Mouse (Mus musculus): ENCODE results near the gene Haghl. TPM values are rescaled to one million over a fixed set of nuclear protein-coding genes. Genes with fewer than 3 reads are reported as not detected.
"Not testable (repeated sequence)": the region's sequence is repeated elsewhere in the genome, so short reads cannot be mapped to it uniquely, and the experiment has no call there.

Haghl gene
- polyA plus RNA-seq, 1 experiment from 2014 or later = 100 TPM

- ATAC-seq (ENCODE audit: low FRiP score) = no peak
- Histone ChIP-seq H3K9ac (no peak overlapping the region), H3K4me3 (replicated peaks) (no peak overlapping the region), H3K4me2 (no peak overlapping the region), H3K9me3 (no peaks in the 10 kb centered on the region), H3K36me3 (replicated peaks) (no peaks in the 10 kb centered on the region), H3K27me3 (no peaks in the 10 kb centered on the region), H3K4me1 (0 out of 2 replicates have a peak, but pooled peaks cover 5% of the 10 kb centered on the region), H3K27ac (no peak overlapping the region)
- WGBS = 82% methylated on average over 6 of the region's 6 CpGs
Observed at GRCm38 (mm10) chr17:25749314-25749713, 36.2 kb downstream of the Haghl start.

GRCm38 (mm10) chr17:25748238-25748637 is 37.2 kb downstream of the Haghl start:
- no peaks in the 10 kb centered on the region for H3K9me3 ChIP-seq
- H3K27ac ChIP-seq = no peak overlapping the region
- no peak for ATAC-seq (ENCODE audit: low FRiP score)
- no peak overlapping the region for H3K9ac ChIP-seq
- H3K4me1 ChIP-seq = 0 out of 2 replicates have a peak, but pooled peaks cover 5% of the 10 kb centered on the region
- H3K4me3 ChIP-seq (replicated peaks) = no peak overlapping the region
- no peaks in the 10 kb centered on the region for H3K36me3 ChIP-seq (replicated peaks)
- 0 out of 2 replicates have a peak, but pooled peaks cover 3% of the 10 kb centered on the region for H3K27me3 ChIP-seq
- WGBS = 94% methylated on average over 4 of the region's 4 CpGs
- H3K4me2 ChIP-seq = no peak overlapping the region

GRCm38 (mm10) chr17:25744311-25744710 is 41.2 kb downstream of the Haghl start:
- no peak overlapping the region for H3K4me3 ChIP-seq (replicated peaks)
- no peak for ATAC-seq (ENCODE audit: low FRiP score)
- no peaks in the 10 kb centered on the region for H3K4me1 ChIP-seq
- no peak overlapping the region for H3K9ac ChIP-seq
- 84% methylated on average over 10 of the region's 10 CpGs for WGBS
- H3K9me3 ChIP-seq = no peaks in the 10 kb centered on the region
- H3K4me2 ChIP-seq = no peak overlapping the region
- H3K36me3 ChIP-seq (replicated peaks) = no peaks in the 10 kb centered on the region
- H3K27ac ChIP-seq = no peak overlapping the region
- peaks cover 4% of the 10 kb centered on the region; the same call in 1 of the 2 replicates for H3K27me3 ChIP-seq

- ATAC-seq (ENCODE audit: low FRiP score) = no peak
- Histone ChIP-seq H3K4me2 (no peak overlapping the region), H3K27me3 (peaks cover 6% of the 10 kb centered on the region; the same call in 1 of the 2 replicates), H3K9me3 (no peaks in the 10 kb centered on the region), H3K9ac (no peak overlapping the region), H3K4me1 (no peaks in the 10 kb centered on the region), H3K4me3 (replicated peaks) (no peak overlapping the region), H3K27ac (no peak overlapping the region), H3K36me3 (replicated peaks) (no peaks in the 10 kb centered on the region)
- WGBS = 96% methylated on average over 9 of the region's 9 CpGs
Observed at GRCm38 (mm10) chr17:25743831-25744230, 41.6 kb downstream of the Haghl start.

- H3K9me3 ChIP-seq; H3K27ac ChIP-seq; H3K4me3 ChIP-seq (replicated peaks); H3K4me1 ChIP-seq; H3K9ac ChIP-seq; H3K4me2 ChIP-seq; H3K36me3 ChIP-seq (replicated peaks); H3K27me3 ChIP-seq; ATAC-seq (ENCODE audit: low FRiP score): not testable (repeated sequence)
- 73% methylated on average over 12 of the region's 12 CpGs for WGBS
Observed at GRCm38 (mm10) chr17:25741471-25741870, 44.0 kb downstream of the Haghl start.

- Histone ChIP-seq H3K4me1 (no peaks in the 10 kb centered on the region), H3K4me3 (replicated peaks) (no peak overlapping the region), H3K27me3 (peaks cover 5% of the 10 kb centered on the region; the same call in 1 of the 2 replicates), H3K27ac (no peak overlapping the region), H3K9me3 (no peaks in the 10 kb centered on the region), H3K36me3 (replicated peaks) (no peaks in the 10 kb centered on the region), H3K9ac (no peak overlapping the region), H3K4me2 (no peak overlapping the region)
- no peak for ATAC-seq (ENCODE audit: low FRiP score)
- WGBS = 86% methylated on average over 7 of the region's 7 CpGs
Observed at GRCm38 (mm10) chr17:25738861-25739260, 46.6 kb downstream of the Haghl start.

- no peak for ATAC-seq (ENCODE audit: low FRiP score)
- Histone ChIP-seq H3K4me3 (replicated peaks) (no peak within 1 kb of the TSS), H3K9me3 (no peaks in the 10 kb centered on the region), H3K27ac (no peak within 1 kb of the TSS), H3K4me2 (no peak within 1 kb of the TSS), H3K36me3 (replicated peaks) (peaks cover 4% of the 10 kb centered on the region; the same call in 1 of the 2 replicates), H3K9ac (no peak within 1 kb of the TSS), H3K4me1 (0 out of 2 replicates have a peak, but pooled peaks cover 3% of the 10 kb centered on the region), H3K27me3 (peaks cover 4% of the 10 kb centered on the region; the same call in 1 of the 2 replicates)
- 82% methylated on average over 3 of the region's 3 CpGs for WGBS
Observed at GRCm38 (mm10) chr17:25735745-25736144, 49.7 kb downstream of the Haghl start, which contains the start of gene Mslnl. Gene Mslnl, plus strand, starts transcription at chr17:25736042.

GRCm38 (mm10) chr17:25735246-25735645 is 50.2 kb downstream of the Haghl start:
- Histone ChIP-seq H3K9ac (no peak overlapping the region), H3K4me2 (no peak overlapping the region), H3K4me1 (0 out of 2 replicates have a peak, but pooled peaks cover 3% of the 10 kb centered on the region), H3K9me3 (no peaks in the 10 kb centered on the region), H3K4me3 (replicated peaks) (no peak overlapping the region), H3K27ac (no peak overlapping the region), H3K36me3 (replicated peaks) (peaks cover 7% of the 10 kb centered on the region; the same call in 1 of the 2 replicates), H3K27me3 (peaks cover 4% of the 10 kb centered on the region; the same call in 1 of the 2 replicates)
- no peak for ATAC-seq (ENCODE audit: low FRiP score)
- WGBS = 89% methylated on average over 5 of the region's 5 CpGs

- peaks cover 22% of the 10 kb centered on the region; the same call in 1 of the 2 replicates for H3K36me3 ChIP-seq (replicated peaks)
- H3K27ac ChIP-seq = no peak overlapping the region; the same call in 1 of the 2 replicates
- no peak overlapping the region for H3K9ac ChIP-seq
- 8% methylated on average over 2 of the region's 2 CpGs for WGBS
- H3K4me3 ChIP-seq (replicated peaks) = no peak overlapping the region
- no peak overlapping the region for H3K4me2 ChIP-seq
- ATAC-seq (ENCODE audit: low FRiP score) = no peak
- H3K4me1 ChIP-seq = peaks cover 16% of the 10 kb centered on the region
- H3K9me3 ChIP-seq = no peaks in the 10 kb centered on the region
- no peaks in the 10 kb centered on the region; the same call in 1 of the 2 replicates for H3K27me3 ChIP-seq
Observed at GRCm38 (mm10) chr17:25732082-25732481, 53.4 kb downstream of the Haghl start.

Small RNAs within 50 kb of the gene (microRNA-seq; reads per million reads assigned to microRNA genes)
- gene Gm25083 (not detected), gene Mir3082 (not detected), gene Mir6966 (0.73 reads per million)

Other genes with a start within 250 kb of the Haghl start
- 10.3 and 15.1 TPM in 2 replicates for gene Sox8, start 215.0 kb downstream of the Haghl start, polyA plus RNA-seq (2016; fragmentation: Nextera tagmentation; extraction: Ambion mirVana)
- gene Lmf1, start 206.6 kb downstream of the Haghl start, polyA plus RNA-seq (2016; fragmentation: Nextera tagmentation; extraction: Ambion mirVana) = 17.8 and 21.0 TPM in 2 replicates
- 1.7 and 1.9 TPM in 2 replicates for gene Gng13, start 68.5 kb downstream of the Haghl start, polyA plus RNA-seq (2016; fragmentation: Nextera tagmentation; extraction: Ambion mirVana)
- 39.6 and 41.8 TPM in 2 replicates for gene Chtf18, start 58.3 kb downstream of the Haghl start, polyA plus RNA-seq (2016; fragmentation: Nextera tagmentation; extraction: Ambion mirVana)
- 18.0 and 19.6 TPM in 2 replicates for gene Rpusd1, start 58.0 kb downstream of the Haghl start, polyA plus RNA-seq (2016; fragmentation: Nextera tagmentation; extraction: Ambion mirVana)
- 0.18 TPM in 1 of 2 replicates, not detected in the other for gene Mslnl, start 49.6 kb downstream of the Haghl start, polyA plus RNA-seq (2016; fragmentation: Nextera tagmentation; extraction: Ambion mirVana)
- gene Msln, start 31.3 kb downstream of the Haghl start, polyA plus RNA-seq (2016; fragmentation: Nextera tagmentation; extraction: Ambion mirVana) = 0.28 and 0.50 TPM in 2 replicates
- gene Narfl, start 11.9 kb downstream of the Haghl start, polyA plus RNA-seq (2016; fragmentation: Nextera tagmentation; extraction: Ambion mirVana) = 25.6 and 26.0 TPM in 2 replicates
- 0.32 and 0.69 TPM in 2 replicates for gene Ccdc78, start 907 bp upstream of the Haghl start, polyA plus RNA-seq (2016; fragmentation: Nextera tagmentation; extraction: Ambion mirVana)
- gene Fam173a, start 7.2 kb upstream of the Haghl start, polyA plus RNA-seq (2016; fragmentation: Nextera tagmentation; extraction: Ambion mirVana) = 76.7 and 80.8 TPM in 2 replicates
- not detected in 2 replicates for gene AC134908.4, start 10.0 kb upstream of the Haghl start, polyA plus RNA-seq (2016; fragmentation: Nextera tagmentation; extraction: Ambion mirVana)
- 61.2 and 79.6 TPM in 2 replicates for gene Metrn, start 11.5 kb upstream of the Haghl start, polyA plus RNA-seq (2016; fragmentation: Nextera tagmentation; extraction: Ambion mirVana)
- 21.0 and 23.7 TPM in 2 replicates for gene Fbxl16, start 23.4 kb upstream of the Haghl start, polyA plus RNA-seq (2016; fragmentation: Nextera tagmentation; extraction: Ambion mirVana)
- 27.8 and 28.2 TPM in 2 replicates for gene Wdr24, start 38.0 kb upstream of the Haghl start, polyA plus RNA-seq (2016; fragmentation: Nextera tagmentation; extraction: Ambion mirVana)
- gene Jmjd8, start 43.2 kb upstream of the Haghl start, polyA plus RNA-seq (2016; fragmentation: Nextera tagmentation; extraction: Ambion mirVana) = 65.7 and 69.5 TPM in 2 replicates
- gene Stub1, start 47.7 kb upstream of the Haghl start, polyA plus RNA-seq (2016; fragmentation: Nextera tagmentation; extraction: Ambion mirVana) = 284 and 288 TPM in 2 replicates
- gene Rhbdl1, start 51.6 kb upstream of the Haghl start, polyA plus RNA-seq (2016; fragmentation: Nextera tagmentation; extraction: Ambion mirVana) = 5.0 and 5.7 TPM in 2 replicates
- gene Gm20683, start 56.1 kb upstream of the Haghl start, polyA plus RNA-seq (2016; fragmentation: Nextera tagmentation; extraction: Ambion mirVana) = 2.5 and 3.3 TPM in 2 replicates
- 20.9 and 23.4 TPM in 2 replicates for gene Rhot2, start 59.2 kb upstream of the Haghl start, polyA plus RNA-seq (2016; fragmentation: Nextera tagmentation; extraction: Ambion mirVana)
- 38.2 and 41.1 TPM in 2 replicates for gene Wdr90, start 75.8 kb upstream of the Haghl start, polyA plus RNA-seq (2016; fragmentation: Nextera tagmentation; extraction: Ambion mirVana)
- gene Mcrip2, start 83.1 kb upstream of the Haghl start, polyA plus RNA-seq (2016; fragmentation: Nextera tagmentation; extraction: Ambion mirVana) = 7.7 and 9.8 TPM in 2 replicates
- gene Mettl26, start 89.4 kb upstream of the Haghl start, polyA plus RNA-seq (2016; fragmentation: Nextera tagmentation; extraction: Ambion mirVana) = 51.6 and 55.5 TPM in 2 replicates
- 0.66 and 0.79 TPM in 2 replicates for gene Wfikkn1, start 95.2 kb upstream of the Haghl start, polyA plus RNA-seq (2016; fragmentation: Nextera tagmentation; extraction: Ambion mirVana)
- gene Rab40c, start 134.1 kb upstream of the Haghl start, polyA plus RNA-seq (2016; fragmentation: Nextera tagmentation; extraction: Ambion mirVana) = 35.1 and 36.5 TPM in 2 replicates
- 51.4 and 53.0 TPM in 2 replicates for gene Pigq, start 159.3 kb upstream of the Haghl start, polyA plus RNA-seq (2016; fragmentation: Nextera tagmentation; extraction: Ambion mirVana)
- 0.09 and 0.72 TPM in 2 replicates for gene Nhlrc4, start 159.3 kb upstream of the Haghl start, polyA plus RNA-seq (2016; fragmentation: Nextera tagmentation; extraction: Ambion mirVana)
- gene A930017K11Rik, start 166.9 kb upstream of the Haghl start, polyA plus RNA-seq (2016; fragmentation: Nextera tagmentation; extraction: Ambion mirVana) = 0.08 and 0.13 TPM in 2 replicates
- 30.6 and 31.7 TPM in 2 replicates for gene Capn15, start 200.1 kb upstream of the Haghl start, polyA plus RNA-seq (2016; fragmentation: Nextera tagmentation; extraction: Ambion mirVana)